Mouse (Mus musculus): ENCODE measurements around the gene Kalrn. TPM values are rescaled to one million over a fixed set of nuclear protein-coding genes. Genes with fewer than 3 reads are reported as not detected.

Kalrn gene
- polyA plus RNA-seq, 1 experiment from 2014 or later, result 11.0 TPM

GRCm38 (mm10) chr16:34011991-34012845, 561.1 kb downstream of the Kalrn start:
- H3K4me1 ChIP-seq, result 0 out of 2 replicates have a peak, but pooled peaks cover 2% of the 10 kb centered on the region
- no peak overlapping the region for H3K4me3 ChIP-seq
- 92% methylated on average over 20 of the region's 20 CpGs for WGBS
- no peak overlapping the region for H3K27ac ChIP-seq
- DNase-seq (ENCODE audit: extremely low spot score, low spot score), result no peak
- H3K27me3 ChIP-seq (ENCODE audit: poor library complexity, severe bottlenecking), result no peaks in the 10 kb centered on the region
- 0 out of 2 replicates have a peak, but pooled peaks cover 8% of the 10 kb centered on the region for H3K9me3 ChIP-seq
- H3K36me3 ChIP-seq (replicated peaks), result peaks cover 50% of the 10 kb centered on the region

- no peak for DNase-seq (ENCODE audit: extremely low spot score, low spot score)
- Histone ChIP-seq H3K4me3 (no peak overlapping the region), H3K27ac (no peak overlapping the region), H3K9me3 (0 out of 2 replicates have a peak, but pooled peaks cover 8% of the 10 kb centered on the region), H3K36me3 (replicated peaks) (peaks cover 38% of the 10 kb centered on the region), H3K27me3 (ENCODE audit: poor library complexity, severe bottlenecking) (no peaks in the 10 kb centered on the region), H3K4me1 (peaks cover 5% of the 10 kb centered on the region; the same call in 1 of the 2 replicates)
- 91% methylated on average over 2 of the region's 2 CpGs for WGBS
These were observed 563.8 kb downstream of the Kalrn start for GRCm38 (mm10) chr16:34009567-34009966.

- H3K4me1 ChIP-seq, result peaks cover 16% of the 10 kb centered on the region
- H3K27me3 ChIP-seq (ENCODE audit: poor library complexity, severe bottlenecking), result no peaks in the 10 kb centered on the region
- no peak for DNase-seq (ENCODE audit: extremely low spot score, low spot score)
- H3K9me3 ChIP-seq, result 0 out of 2 replicates have a peak, but pooled peaks cover 8% of the 10 kb centered on the region
- peaks cover 18% of the 10 kb centered on the region for H3K36me3 ChIP-seq (replicated peaks)
- WGBS, result 99% methylated on average over 3 of the region's 3 CpGs
- no peak overlapping the region for H3K4me3 ChIP-seq
- no peak overlapping the region for H3K27ac ChIP-seq
These were observed 567.3 kb downstream of the Kalrn start for GRCm38 (mm10) chr16:34005986-34006385.

DNA sequence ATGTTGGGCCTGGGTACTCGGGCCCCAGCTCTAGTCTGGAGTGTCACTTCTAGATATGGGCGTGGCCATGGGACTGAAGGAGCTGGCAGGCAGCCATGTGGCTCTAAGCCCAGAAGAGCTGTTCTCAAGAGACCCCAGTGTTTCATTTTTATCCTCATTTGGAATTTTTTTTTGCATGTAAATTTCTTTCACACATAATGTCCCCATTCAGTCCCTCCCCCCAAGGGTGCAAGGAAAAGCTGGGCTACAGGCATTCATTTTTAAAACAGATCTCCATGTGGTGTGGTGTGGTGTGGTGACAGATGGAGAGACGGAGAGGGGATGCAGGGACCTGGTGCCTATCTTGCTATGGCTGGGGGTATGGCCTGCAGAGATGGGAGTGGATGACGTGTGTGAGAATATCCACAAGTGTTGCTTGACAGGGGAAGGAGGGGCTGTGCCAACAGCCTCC, 569.2 kb downstream of the Kalrn start:
- Histone ChIP-seq H3K27ac (no peak overlapping the region), H3K27me3 (ENCODE audit: poor library complexity, severe bottlenecking) (no peaks in the 10 kb centered on the region), H3K4me1 (peaks cover 19% of the 10 kb centered on the region), H3K9me3 (no peaks in the 10 kb centered on the region), H3K36me3 (replicated peaks) (0 out of 2 replicates have a peak, but pooled peaks cover under 1% of the 10 kb centered on the region), H3K4me3 (no peak overlapping the region)
- 75% methylated on average over 4 of the region's 4 CpGs for WGBS
- DNase-seq (ENCODE audit: extremely low spot score, low spot score), result no peak

DNA sequence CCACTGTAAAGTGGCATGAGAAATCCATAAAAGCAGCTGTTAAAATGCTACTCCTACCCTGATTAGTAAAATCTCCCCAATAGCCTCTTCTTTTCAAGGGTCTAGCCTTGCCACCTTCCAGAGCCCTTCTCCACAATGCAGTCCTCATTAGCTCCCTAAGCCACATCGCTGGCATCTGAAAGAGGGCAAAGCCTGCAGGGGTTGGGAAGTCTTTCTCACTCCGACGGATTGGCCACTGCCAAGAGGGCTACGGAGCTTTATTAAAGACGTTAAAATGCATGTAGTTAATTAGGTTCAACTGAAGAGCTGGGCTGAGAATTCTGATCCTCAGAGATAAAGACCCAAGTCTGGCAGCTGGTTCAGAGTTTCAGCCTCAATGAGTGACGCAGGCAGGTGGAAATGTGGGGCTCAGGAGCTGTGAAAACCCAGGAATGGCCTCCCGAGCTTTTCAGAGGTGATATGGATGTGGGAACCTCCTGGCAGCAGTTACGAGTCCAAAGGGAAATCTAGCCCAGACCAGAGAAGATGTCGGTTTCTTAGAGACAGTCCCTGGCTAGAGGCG, 569.7 kb downstream of the Kalrn start:
- Histone ChIP-seq H3K4me3 (no peak overlapping the region), H3K27me3 (ENCODE audit: poor library complexity, severe bottlenecking) (no peaks in the 10 kb centered on the region), H3K9me3 (no peaks in the 10 kb centered on the region), H3K27ac (no peak overlapping the region), H3K4me1 (peaks cover 19% of the 10 kb centered on the region), H3K36me3 (replicated peaks) (no peaks in the 10 kb centered on the region)
- 82% methylated on average over 10 of the region's 10 CpGs for whole genome bisulfite sequencing
- no peak for DNase-seq (ENCODE audit: extremely low spot score, low spot score)

DNA sequence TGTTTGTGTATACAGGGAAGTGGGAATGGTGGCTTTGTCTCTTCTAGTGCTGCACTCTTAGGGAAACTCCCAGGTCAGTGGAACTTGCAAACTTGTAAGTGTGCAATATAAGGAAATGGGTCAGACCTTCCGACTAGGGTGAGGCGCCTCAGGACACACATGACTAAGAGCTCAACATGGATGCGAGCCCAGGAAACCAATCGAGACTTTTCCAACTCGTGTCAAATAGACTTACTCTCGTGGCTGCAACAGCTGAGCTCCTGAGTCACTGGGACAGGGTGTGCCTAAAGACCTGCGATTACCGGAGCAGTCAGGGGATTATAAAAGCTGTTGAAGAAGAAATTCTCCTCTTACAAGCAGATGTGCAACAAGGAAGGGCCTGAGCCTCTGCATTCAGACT, 572.6 kb downstream of the Kalrn start:
- Histone ChIP-seq H3K9me3 (no peaks in the 10 kb centered on the region), H3K27me3 (ENCODE audit: poor library complexity, severe bottlenecking) (no peaks in the 10 kb centered on the region), H3K4me3 (no peak overlapping the region), H3K4me1 (peaks cover 19% of the 10 kb centered on the region), H3K36me3 (replicated peaks) (no peaks in the 10 kb centered on the region), H3K27ac (no peak overlapping the region)
- 91% methylated on average over 8 of the region's 8 CpGs for WGBS
- no peak for DNase-seq (ENCODE audit: extremely low spot score, low spot score)

DNA sequence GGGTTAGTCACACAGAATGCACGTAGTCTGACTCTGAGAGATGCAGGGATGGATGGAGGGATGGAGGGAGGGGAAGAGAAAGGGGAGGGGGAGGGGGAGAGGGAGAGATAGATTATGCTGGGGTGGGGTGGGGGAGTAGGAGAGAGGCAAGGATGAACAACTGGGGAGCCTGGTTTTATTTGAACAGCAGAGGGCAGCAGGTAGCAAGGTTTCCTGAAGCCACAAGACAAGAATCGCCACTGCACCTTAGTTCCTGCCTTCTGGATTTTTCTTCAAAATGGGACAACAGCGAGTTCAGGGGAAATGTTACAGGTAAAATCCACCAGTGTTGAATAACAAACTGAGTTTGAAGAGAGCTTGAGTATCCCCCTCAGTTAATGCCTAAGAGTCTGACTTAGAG, 573.9 kb downstream of the Kalrn start:
- Histone ChIP-seq H3K36me3 (replicated peaks) (no peaks in the 10 kb centered on the region), H3K27me3 (ENCODE audit: poor library complexity, severe bottlenecking) (no peaks in the 10 kb centered on the region), H3K9me3 (no peaks in the 10 kb centered on the region), H3K4me3 (no peak overlapping the region), H3K4me1 (peaks cover 14% of the 10 kb centered on the region), H3K27ac (no peak overlapping the region)
- no peak for DNase-seq (ENCODE audit: extremely low spot score, low spot score)
- WGBS, result 27% methylated on average over 3 of the region's 3 CpGs

- 87% methylated on average over 6 of the region's 6 CpGs for WGBS
These were observed 575.3 kb downstream of the Kalrn start for GRCm38 (mm10) chr16:33998011-33998410.

GRCm38 (mm10) chr16:33996030-33996429, 577.3 kb downstream of the Kalrn start:
- 13% methylated on average over 5 of the region's 5 CpGs for WGBS
- no peaks in the 10 kb centered on the region for H3K36me3 ChIP-seq (replicated peaks)
- H3K9me3 ChIP-seq, result no peaks in the 10 kb centered on the region
- H3K4me1 ChIP-seq, result peaks cover 7% of the 10 kb centered on the region; the same call in 1 of the 2 replicates
- no peak overlapping the region for H3K27ac ChIP-seq
- DNase-seq (ENCODE audit: extremely low spot score, low spot score), result peak; percentile 61
- H3K27me3 ChIP-seq (ENCODE audit: poor library complexity, severe bottlenecking), result no peaks in the 10 kb centered on the region
- no peak overlapping the region for H3K4me3 ChIP-seq

More at GRCm38 (mm10) chr16:33998011-33998410, 575.3 kb downstream of the Kalrn start:
- H3K4me3 ChIP-seq, result no peak overlapping the region
- no peaks in the 10 kb centered on the region for H3K9me3 ChIP-seq
- H3K27me3 ChIP-seq (ENCODE audit: poor library complexity, severe bottlenecking), result no peaks in the 10 kb centered on the region
- H3K36me3 ChIP-seq (replicated peaks), result no peaks in the 10 kb centered on the region
- H3K4me1 ChIP-seq, result peaks cover 6% of the 10 kb centered on the region; the same call in 1 of the 2 replicates
- DNase-seq (ENCODE audit: extremely low spot score, low spot score), result no peak
- H3K27ac ChIP-seq, result no peak overlapping the region

- peaks cover 7% of the 10 kb centered on the region; the same call in 1 of the 2 replicates for H3K4me1 ChIP-seq
- H3K36me3 ChIP-seq (replicated peaks), result no peaks in the 10 kb centered on the region
- H3K4me3 ChIP-seq, result no peak overlapping the region
- H3K27me3 ChIP-seq (ENCODE audit: poor library complexity, severe bottlenecking), result no peaks in the 10 kb centered on the region
- WGBS, result 88% methylated on average over 3 of the region's 3 CpGs
- H3K9me3 ChIP-seq, result no peaks in the 10 kb centered on the region
- DNase-seq (ENCODE audit: extremely low spot score, low spot score), result no peak
- H3K27ac ChIP-seq, result no peak overlapping the region
These were observed 577.8 kb downstream of the Kalrn start for GRCm38 (mm10) chr16:33995496-33995895.

DNA sequence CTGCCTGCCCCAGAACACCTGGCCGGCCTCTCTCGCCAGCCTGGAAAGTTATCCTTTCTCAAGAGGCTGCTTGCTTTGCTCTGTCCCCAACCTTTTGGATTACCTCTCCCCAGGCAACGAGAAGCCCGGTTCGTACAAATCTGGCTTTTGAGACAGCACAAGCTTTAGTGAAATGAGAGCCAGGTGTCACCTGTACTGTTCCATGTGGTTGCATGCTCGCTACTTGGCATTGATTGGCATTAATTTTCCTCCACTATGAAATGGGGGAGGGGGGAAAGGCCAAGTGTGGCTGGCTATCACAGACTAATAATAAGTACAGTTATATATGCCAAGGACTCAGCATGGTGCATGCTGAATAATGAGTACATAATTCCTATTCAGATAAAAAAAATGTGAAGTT, 579.0 kb downstream of the Kalrn start:
- H3K27me3 ChIP-seq (ENCODE audit: poor library complexity, severe bottlenecking), result no peaks in the 10 kb centered on the region
- 90% methylated on average over 6 of the region's 6 CpGs for WGBS
- H3K27ac ChIP-seq, result no peak overlapping the region
- H3K4me3 ChIP-seq, result no peak overlapping the region
- no peaks in the 10 kb centered on the region for H3K9me3 ChIP-seq
- H3K4me1 ChIP-seq, result peaks cover 4% of the 10 kb centered on the region; the same call in 1 of the 2 replicates
- DNase-seq (ENCODE audit: extremely low spot score, low spot score), result no peak
- H3K36me3 ChIP-seq (replicated peaks), result no peaks in the 10 kb centered on the region

GRCm38 (mm10) chr16:33990712-33991111, 582.6 kb downstream of the Kalrn start:
- Histone ChIP-seq H3K4me1 (peaks cover 4% of the 10 kb centered on the region; the same call in 1 of the 2 replicates), H3K27ac (no peak overlapping the region), H3K9me3 (no peaks in the 10 kb centered on the region), H3K27me3 (ENCODE audit: poor library complexity, severe bottlenecking) (no peaks in the 10 kb centered on the region), H3K4me3 (no peak overlapping the region), H3K36me3 (replicated peaks) (no peaks in the 10 kb centered on the region)
- 88% methylated on average over 4 of the region's 4 CpGs for WGBS
- no peak for DNase-seq (ENCODE audit: extremely low spot score, low spot score)

DNA sequence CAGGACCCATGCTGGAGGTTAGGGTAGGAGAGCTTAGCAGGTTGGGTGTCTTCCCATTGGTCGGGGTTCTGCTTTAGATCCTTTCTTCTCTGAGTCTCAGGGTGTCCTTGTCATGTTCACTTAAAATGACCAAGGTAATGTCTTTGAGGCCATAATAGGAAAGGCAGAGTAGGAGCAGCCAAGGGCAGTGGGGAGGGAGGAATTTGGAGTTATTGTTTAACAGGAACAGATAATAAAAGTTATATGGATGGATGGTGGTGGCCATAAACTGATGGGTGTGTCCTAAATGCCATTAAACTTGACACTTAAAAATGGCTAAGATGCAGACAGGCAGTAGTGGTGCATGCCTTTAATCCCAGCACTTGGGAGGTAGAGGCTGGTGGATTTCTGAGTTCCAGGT, 584.2 kb downstream of the Kalrn start:
- Histone ChIP-seq H3K27ac (no peak overlapping the region), H3K9me3 (no peaks in the 10 kb centered on the region), H3K36me3 (replicated peaks) (no peaks in the 10 kb centered on the region), H3K4me3 (no peak overlapping the region), H3K27me3 (ENCODE audit: poor library complexity, severe bottlenecking) (no peaks in the 10 kb centered on the region), H3K4me1 (peaks cover 4% of the 10 kb centered on the region; the same call in 1 of the 2 replicates)
- DNase-seq (ENCODE audit: extremely low spot score, low spot score), result no peak
- 87% methylated on average over 1 of the region's 1 CpGs for WGBS
